Mouse (Mus musculus) myocyte (in vitro differentiated cells): ENCODE data around the gene Cacna1d. TPM values are rescaled to one million over a fixed set of nuclear protein-coding genes. Genes with fewer than 3 reads are reported as not detected.

Source experiments
- H3K27me3 ChIP-seq: one replicate; pipeline ENCODE4 v1.6.1; 2011; ENCODE audit not compliant: control insufficient read depth, insufficient read depth, insufficient read length
- H3K36me3 ChIP-seq: one replicate; pipeline ENCODE4 v1.6.1; 2011; ENCODE audit not compliant: control insufficient read depth, insufficient read depth
- H3K4me2 ChIP-seq: one replicate; pipeline ENCODE4 v1.6.1; 2011; ENCODE audit warnings: low read depth, control low read depth
- H3K4me3 ChIP-seq: one replicate; pipeline ENCODE4 v1.5.1; 2011; ENCODE audit warnings: mild to moderate bottlenecking, control low read depth, moderate library complexity
- H3K79me2 ChIP-seq: one replicate; pipeline ENCODE4 v1.6.1; 2011; ENCODE audit not compliant: control insufficient read depth, insufficient read depth
- H3ac ChIP-seq: one replicate; pipeline ENCODE4 v1.6.1; 2011; ENCODE audit not compliant: control insufficient read depth, insufficient read length
- CEBPB ChIP-seq: IDR thresholded peaks from 2 replicates; pipeline ENCODE4 v1.6.1; 2011; ENCODE audit warnings: mild to moderate bottlenecking, moderate library complexity; ENCODE audit not compliant: poor library complexity, insufficient read depth, severe bottlenecking
- E2F4 ChIP-seq: IDR thresholded peaks from one replicate; pipeline ENCODE4 v1.6.1; 2011; ENCODE audit warnings: mild to moderate bottlenecking, control low read depth, moderate library complexity; ENCODE audit not compliant: insufficient read depth
- MAX ChIP-seq: IDR thresholded peaks from one replicate; pipeline ENCODE4 v1.6.1; 2011; ENCODE audit warnings: low read depth, mild to moderate bottlenecking, control low read depth
- MYOD1 ChIP-seq, 3 experiments: IDR thresholded peaks; one replicate each; pipeline ENCODE4 v1.6.1; 2011; ENCODE audit warnings: control low read depth in 2 of 3, low read depth in 2 of 3, mild to moderate bottlenecking in 2 of 3, moderate library complexity in 1 of 3; ENCODE audit not compliant: insufficient read length in 2 of 3, control insufficient read depth in 1 of 3
- MYOG ChIP-seq, 3 experiments: IDR thresholded peaks; one replicate each; pipeline ENCODE4 v1.6.1; 2011; ENCODE audit warnings: control low read depth in 2 of 3, low read depth in 2 of 3, mild to moderate bottlenecking in 2 of 3; ENCODE audit not compliant: insufficient read length in 2 of 3, control insufficient read depth in 1 of 3, insufficient read depth in 1 of 3
- POLR2A ChIP-seq: IDR thresholded peaks from one replicate; pipeline ENCODE4 v1.6.1; 2011; ENCODE audit warnings: low read depth, mild to moderate bottlenecking, control low read depth, moderate library complexity; ENCODE audit not compliant: insufficient read length
- POLR2AphosphoS2 ChIP-seq: IDR thresholded peaks from one replicate; pipeline ENCODE4 v1.6.1; 2011; ENCODE audit warnings: low read depth, control low read depth; ENCODE audit not compliant: insufficient read length
- REST ChIP-seq: IDR thresholded peaks from one replicate; pipeline ENCODE4 v1.6.1; 2011; ENCODE audit warnings: mild to moderate bottlenecking, control low read depth, moderate library complexity; ENCODE audit not compliant: insufficient read depth, insufficient read length
- SRF ChIP-seq: IDR thresholded peaks from one replicate; pipeline ENCODE4 v1.6.1; 2011; ENCODE audit warnings: low read depth; ENCODE audit not compliant: control insufficient read depth, insufficient read length
- TCF12 ChIP-seq: IDR thresholded peaks from one replicate; pipeline ENCODE4 v1.6.1; 2011; ENCODE audit warnings: mild to moderate bottlenecking, control low read depth; ENCODE audit not compliant: poor library complexity, insufficient read depth, severe bottlenecking
- TCF3 ChIP-seq: IDR thresholded peaks from one replicate; pipeline ENCODE4 v1.6.1; 2011; ENCODE audit warnings: low read depth, control low read depth; ENCODE audit not compliant: insufficient read length
- USF1 ChIP-seq: IDR thresholded peaks from one replicate; pipeline ENCODE4 v1.6.1; 2011; ENCODE audit warnings: low read depth, mild to moderate bottlenecking, control low read depth, moderate library complexity
- polyA plus RNA-seq: library from polyadenylated mRNA; unstranded; fragments of >200 nt; fragmentation: generic; extraction: Trizol; gene quantifications from one replicate; pipeline ENCODE4 v1.2.1, GENCODE M21; 2012; ENCODE audit warnings: missing spikeins

Cacna1d gene
- polyA plus RNA-seq, 1 experiment = not detected

DNA sequence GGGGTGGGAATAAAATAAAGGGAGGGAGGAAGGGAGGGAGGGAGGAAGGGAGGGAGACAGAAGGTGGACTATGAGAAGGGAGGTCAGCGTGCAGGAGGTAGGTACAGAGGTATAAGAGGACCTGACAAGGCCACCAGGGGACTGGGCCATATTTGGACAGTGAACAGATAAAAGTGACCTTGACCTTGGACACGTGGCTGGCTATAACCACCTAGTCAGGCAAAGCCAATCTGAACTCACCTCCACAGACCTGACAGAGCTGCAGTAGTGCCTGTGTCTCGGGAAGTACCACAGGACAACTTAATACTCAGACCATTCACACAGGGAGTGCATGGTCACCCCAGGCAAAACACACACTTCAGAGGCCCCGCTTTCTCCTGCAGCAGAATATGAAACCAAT lies 236.5 kb downstream of the Cacna1d start:
- H3K79me2 ChIP-seq = no peaks in the 10 kb centered on the region
- H3ac ChIP-seq = no peak overlapping the region
- H3K4me3 ChIP-seq = no peak overlapping the region
- H3K27me3 ChIP-seq = peaks cover 21% of the 10 kb centered on the region
- no peaks in the 10 kb centered on the region for H3K36me3 ChIP-seq
- TF ChIP-seq MYOG (IDR thresholded peaks at IDR 0.05; ENCODE audit: control insufficient read depth in 1 of 3, insufficient read depth in 1 of 3, insufficient read length in 2 of 3, low read depth in 2 of 3) (no peak), MAX (no peak)
- no peak overlapping the region for H3K4me2 ChIP-seq

- H3K27me3 ChIP-seq = peaks cover 10% of the 10 kb centered on the region
- H3K4me3 ChIP-seq = no peak overlapping the region
- H3K36me3 ChIP-seq = no peaks in the 10 kb centered on the region
- no peak overlapping the region for H3K4me2 ChIP-seq
- no peak overlapping the region for H3ac ChIP-seq
- TF ChIP-seq TCF3 (no peak), TCF12 (no peak), POLR2A (no peak), REST (no peak), CEBPB (no peak), MAX (no peak), E2F4 (no peak)
- H3K79me2 ChIP-seq = no peaks in the 10 kb centered on the region
Observed at GRCm38 (mm10) chr14:30252824-30253223, 238.4 kb downstream of the Cacna1d start.

GRCm38 (mm10) chr14:30251351-30251750 lies 239.9 kb downstream of the Cacna1d start:
- Histone ChIP-seq H3K4me3 (no peak overlapping the region), H3ac (no peak overlapping the region), H3K36me3 (no peaks in the 10 kb centered on the region), H3K4me2 (no peak overlapping the region), H3K27me3 (peaks cover 9% of the 10 kb centered on the region), H3K79me2 (no peaks in the 10 kb centered on the region)
- TF ChIP-seq TCF12 (no peak), CEBPB (no peak)

GRCm38 (mm10) chr14:30249591-30249990 lies 241.7 kb downstream of the Cacna1d start:
- Histone ChIP-seq H3ac (no peak overlapping the region), H3K27me3 (peaks cover 9% of the 10 kb centered on the region), H3K4me3 (no peak overlapping the region), H3K79me2 (no peaks in the 10 kb centered on the region), H3K36me3 (no peaks in the 10 kb centered on the region), H3K4me2 (no peak overlapping the region)
- no peak for TF ChIP-seq REST
- no peak for TF ChIP-seq POLR2A
- no peak for TF ChIP-seq CEBPB
- no peak for TF ChIP-seq E2F4
- no peak for TF ChIP-seq SRF
- no peak for TF ChIP-seq USF1
- TF ChIP-seq POLR2AphosphoS2 = no peak
- no peak for TF ChIP-seq TCF12
- TF ChIP-seq TCF3 = no peak
- TF ChIP-seq MYOD1 (IDR thresholded peaks at IDR 0.05; ENCODE audit: control insufficient read depth in 1 of 3, insufficient read length in 2 of 3, low read depth in 2 of 3) = no peak
- no peak for TF ChIP-seq MYOG (IDR thresholded peaks at IDR 0.05; ENCODE audit: control insufficient read depth in 1 of 3, insufficient read depth in 1 of 3, insufficient read length in 2 of 3, low read depth in 2 of 3)
- no peak for TF ChIP-seq MAX

DNA sequence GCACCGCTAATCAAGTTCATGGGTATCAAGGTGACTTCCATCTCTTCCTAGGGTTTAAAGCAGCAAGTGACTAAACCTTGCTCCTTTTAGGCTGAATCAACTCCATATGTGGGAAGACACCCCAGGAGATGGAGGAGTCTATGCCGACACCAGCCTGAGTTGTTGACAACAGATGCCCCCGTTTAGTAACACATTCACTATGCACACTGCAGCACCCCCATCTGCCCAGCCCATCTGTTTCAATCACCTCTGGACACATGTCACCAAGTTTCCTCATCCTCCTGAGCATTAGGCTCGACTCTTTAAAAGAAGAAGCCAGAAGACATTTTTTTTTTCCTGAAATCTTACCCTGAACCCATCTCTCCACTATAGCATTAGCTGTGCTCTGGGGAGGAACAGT lies 242.4 kb downstream of the Cacna1d start:
- Histone ChIP-seq H3K4me2 (no peak overlapping the region), H3K36me3 (no peaks in the 10 kb centered on the region), H3K4me3 (no peak overlapping the region), H3K27me3 (peaks cover 9% of the 10 kb centered on the region), H3K79me2 (no peaks in the 10 kb centered on the region), H3ac (no peak overlapping the region)
- TF ChIP-seq POLR2A = no peak
- TF ChIP-seq TCF12 = no peak
- no peak for TF ChIP-seq SRF
- TF ChIP-seq E2F4 = no peak
- TF ChIP-seq CEBPB = no peak
- no peak for TF ChIP-seq REST
- no peak for TF ChIP-seq TCF3
- no peak for TF ChIP-seq MYOG (IDR thresholded peaks at IDR 0.05; ENCODE audit: control insufficient read depth in 1 of 3, insufficient read depth in 1 of 3, insufficient read length in 2 of 3, low read depth in 2 of 3)
- TF ChIP-seq POLR2AphosphoS2 = no peak
- TF ChIP-seq MYOD1 (IDR thresholded peaks at IDR 0.05; ENCODE audit: control insufficient read depth in 1 of 3, insufficient read length in 2 of 3, low read depth in 2 of 3) = no peak
- TF ChIP-seq USF1 = no peak
- no peak for TF ChIP-seq MAX
